Comparison of ENCODE assay signal across 8 mouse cellular contexts in genomic region chr15:82145408-82145807, GRCm38 (mm10). TPM values are rescaled to one million over a fixed set of nuclear protein-coding genes. Genes with fewer than 3 reads are reported as not detected.
DNase-seq lines count a peak whose midpoint lies in the region; ATAC-seq and TF ChIP-seq lines count a peak whose summit lies in the region.

No protein-coding gene starts in this region.

- peak overlapping the region; percentile 91 for H3K27ac ChIP-seq in lung, embryonic 15.5 days
- peak overlapping the region; percentile 97 for H3K27ac ChIP-seq in embryonic facial prominence, embryonic 13.5 days
- peak overlapping the region; percentile 96 for H3K27ac ChIP-seq in limb, embryonic 10.5 days
- peak overlapping the region; percentile 98; the same call in 1 of the 2 replicates for H3K27ac ChIP-seq in neural tube, embryonic 14.5 days (ENCODE audit: low read depth, low read length)
- no peak overlapping the region for H3K27ac ChIP-seq in thymus, adult 2 months (ENCODE audit: control insufficient read depth, insufficient read depth, low read length)

- no peak for TF ChIP-seq POLR2A in thymus, adult 2 months (IDR thresholded peaks at IDR 0.05; ENCODE audit: control insufficient read depth, extremely low read depth, insufficient read depth, low read length, poor library complexity)

- H3K9ac ChIP-seq in lung, embryonic 15.5 days: no peak overlapping the region
- H3K9ac ChIP-seq in embryonic facial prominence, embryonic 13.5 days: no peak overlapping the region; the same call in 1 of the 2 replicates
- no peak overlapping the region for H3K9ac ChIP-seq in neural tube, embryonic 14.5 days (replicated peaks; ENCODE audit: low read depth, low read length)

- H3K36me3 ChIP-seq in lung, embryonic 15.5 days: no peaks in the 10 kb centered on the region
- peaks cover 17% of the 10 kb centered on the region for H3K36me3 ChIP-seq in embryonic facial prominence, embryonic 13.5 days
- peaks cover 25% of the 10 kb centered on the region for H3K36me3 ChIP-seq in limb, embryonic 10.5 days
- no peaks in the 10 kb centered on the region for H3K36me3 ChIP-seq in neural tube, embryonic 14.5 days (ENCODE audit: control insufficient read depth, insufficient read depth, low read length)
- H3K36me3 ChIP-seq in thymus, adult 2 months (ENCODE audit: control insufficient read depth, insufficient read depth, low read length): no peaks in the 10 kb centered on the region

- 14% methylated on average over 2 of the region's 2 CpGs for WGBS in lung, embryonic 15.5 days
- 42% methylated on average over 2 of the region's 2 CpGs for WGBS in embryonic facial prominence, embryonic 13.5 days
- 80% methylated on average over 2 of the region's 2 CpGs for WGBS in limb, embryonic 10.5 days
- 46% methylated on average over 2 of the region's 2 CpGs for WGBS in neural tube, embryonic 14.5 days
- WGBS in thymus, adult 2 months: 87% methylated on average over 2 of the region's 2 CpGs

- DNase-seq in lung, postnatal 14 days: no peak
- DNase-seq in limb, embryonic 10.5 days (ENCODE audit: low spot score): no peak
- no peak for DNase-seq in thymus, adult 2 months
- no peak for DNase-seq in thymus, postnatal 4 days

- no peaks in the 10 kb centered on the region for H3K9me3 ChIP-seq in lung, embryonic 15.5 days
- H3K9me3 ChIP-seq in embryonic facial prominence, embryonic 13.5 days: no peaks in the 10 kb centered on the region
- no peaks in the 10 kb centered on the region for H3K9me3 ChIP-seq in limb, embryonic 10.5 days (replicated peaks)
- no peaks in the 10 kb centered on the region for H3K9me3 ChIP-seq in neural tube, embryonic 14.5 days (ENCODE audit: control insufficient read depth, low read length)

- no peaks in the 10 kb centered on the region for H3K27me3 ChIP-seq in lung, embryonic 15.5 days
- H3K27me3 ChIP-seq in embryonic facial prominence, embryonic 13.5 days: no peaks in the 10 kb centered on the region
- no peaks in the 10 kb centered on the region for H3K27me3 ChIP-seq in limb, embryonic 10.5 days (ENCODE audit: low read depth, poor library complexity, severe bottlenecking)
- H3K27me3 ChIP-seq in neural tube, embryonic 14.5 days (ENCODE audit: control insufficient read depth, insufficient read depth, low read length): no peaks in the 10 kb centered on the region
- H3K27me3 ChIP-seq in thymus, adult 2 months (ENCODE audit: control insufficient read depth, insufficient read depth, low read length): no peaks in the 10 kb centered on the region

- no peak overlapping the region for H3K4me3 ChIP-seq in lung, embryonic 15.5 days
- no peak overlapping the region for H3K4me3 ChIP-seq in embryonic facial prominence, embryonic 13.5 days
- H3K4me3 ChIP-seq in limb, embryonic 10.5 days: no peak overlapping the region
- H3K4me3 ChIP-seq in neural tube, embryonic 14.5 days (ENCODE audit: low read depth, low read length): no peak overlapping the region
- H3K4me3 ChIP-seq in thymus, adult 2 months (ENCODE audit: control insufficient read depth, insufficient read depth, low read length): no peak overlapping the region

- ATAC-seq in lung, embryonic 15.5 days (ENCODE audit: borderline replicate concordance, extremely low read depth, low FRiP score, low TSS enrichment): no peak
- no peak for ATAC-seq in embryonic facial prominence, embryonic 13.5 days (ENCODE audit: insufficient number of reproducible peaks, insufficient read depth, low FRiP score, low TSS enrichment, low read depth)
- ATAC-seq in neural tube, embryonic 14.5 days (ENCODE audit: low read depth): no peak
- ATAC-seq in monocyte, adult 5-6 weeks (replicated peaks; ENCODE audit: insufficient number of reproducible peaks, low FRiP score, low TSS enrichment, poor library complexity, severe bottlenecking): no peak

- no peak overlapping the region for H3K4me2 ChIP-seq in lung, embryonic 15.5 days
- H3K4me2 ChIP-seq in embryonic facial prominence, embryonic 13.5 days: no peak overlapping the region
- no peak overlapping the region for H3K4me2 ChIP-seq in neural tube, embryonic 14.5 days (ENCODE audit: low read depth, low read length)

- no peak for TF ChIP-seq CTCF in thymus, adult 2 months (IDR thresholded peaks at IDR 0.05; ENCODE audit: borderline replicate concordance, control insufficient read depth, extremely low read depth, insufficient read depth, low read length, poor library complexity)

- peaks cover 36% of the 10 kb centered on the region for H3K4me1 ChIP-seq in lung, embryonic 15.5 days
- H3K4me1 ChIP-seq in embryonic facial prominence, embryonic 13.5 days: peaks cover 28% of the 10 kb centered on the region
- peaks cover 34% of the 10 kb centered on the region for H3K4me1 ChIP-seq in limb, embryonic 10.5 days
- H3K4me1 ChIP-seq in neural tube, embryonic 14.5 days (ENCODE audit: control insufficient read depth, insufficient read depth, low read length): peaks cover 18% of the 10 kb centered on the region
- H3K4me1 ChIP-seq in thymus, adult 2 months (replicated peaks; ENCODE audit: control insufficient read depth, insufficient read depth, low read length): peaks cover 32% of the 10 kb centered on the region

RNA-seq across cellular contexts. Expression of gene Srebf2, which starts 1.6 kb away (rescaled TPM):
- polyA plus RNA-seq in lung, embryonic 15.5 days (2015; fragmentation: Nextera tagmentation; extraction: Ambion mirVana): 126 and 132 TPM in 2 replicates
- polyA plus RNA-seq in embryonic facial prominence, embryonic 13.5 days (2015; fragmentation: Nextera tagmentation; extraction: Ambion mirVana): 146 and 160 TPM in 2 replicates
- 182 and 190 TPM in 2 replicates for polyA plus RNA-seq in limb, embryonic 10.5 days (2016; fragmentation: Nextera tagmentation; extraction: Ambion mirVana)
- polyA plus RNA-seq in neural tube, embryonic 14.5 days (2014; fragmentation: Nextera tagmentation; extraction: Ambion mirVana): 141 and 164 TPM in 2 replicates
- total RNA-seq in monocyte, adult 5-6 weeks (2017): 43.2 to 64.7 TPM (median 49.7 TPM) in 3 replicates
- 410 and 478 TPM in 2 replicates for polyA plus RNA-seq in thymus, adult 2 months (2012; rRNA removed)

RNA-seq across cellular contexts. Expression of gene Ccdc134, which starts 17.7 kb away (rescaled TPM):
- 19.4 and 20.9 TPM in 2 replicates for polyA plus RNA-seq in lung, embryonic 15.5 days (2015; fragmentation: Nextera tagmentation; extraction: Ambion mirVana)
- 22.7 and 26.8 TPM in 2 replicates for polyA plus RNA-seq in embryonic facial prominence, embryonic 13.5 days (2015; fragmentation: Nextera tagmentation; extraction: Ambion mirVana)
- 22.8 and 23.6 TPM in 2 replicates for polyA plus RNA-seq in limb, embryonic 10.5 days (2016; fragmentation: Nextera tagmentation; extraction: Ambion mirVana)
- 12.7 and 12.8 TPM in 2 replicates for polyA plus RNA-seq in neural tube, embryonic 14.5 days (2014; fragmentation: Nextera tagmentation; extraction: Ambion mirVana)
- total RNA-seq in monocyte, adult 5-6 weeks (2017): 28.6 to 54.3 TPM (median 43.2 TPM) in 3 replicates
- polyA plus RNA-seq in thymus, adult 2 months (2012; rRNA removed): 33.1 and 39.4 TPM in 2 replicates
